Mouse (Mus musculus) kidney, embryonic 14.5 days (tissue): ENCODE data around the gene Zfp523. TPM values are rescaled to one million over a fixed set of nuclear protein-coding genes. Genes with fewer than 3 reads are reported as not detected.

Experiments used
- ATAC-seq: fragments of 200-750 bp; cut with Nextera tagmentation; 2 replicates; pipeline ENCODE4 v1.8.0; 2017; ENCODE audit warnings: moderate number of reproducible peaks, mild to moderate bottlenecking, moderate TSS enrichment, moderate library complexity; ENCODE audit not compliant: low FRiP score, low TSS enrichment
- H3K27ac ChIP-seq: fragments of 300-500 bp; sonication (generic); 2 replicates; pipeline ENCODE4 v1.5.1; 2014; ENCODE audit warnings: low read depth, mild to moderate bottlenecking, low read length, moderate library complexity, mixed read lengths
- H3K27me3 ChIP-seq: fragments of 300-500 bp; sonication (generic); 2 replicates; pipeline ENCODE4 v1.6.1; 2014; ENCODE audit warnings: mild to moderate bottlenecking, low read length; ENCODE audit not compliant: control insufficient read depth, insufficient read depth
- H3K36me3 ChIP-seq: fragments of 300-500 bp; sonication (generic); 2 replicates; pipeline ENCODE4 v1.6.1; 2014; ENCODE audit warnings: low read length, mixed read lengths; ENCODE audit not compliant: control insufficient read depth, insufficient read depth
- H3K4me1 ChIP-seq: fragments of 300-500 bp; sonication (generic); 2 replicates; pipeline ENCODE4 v1.6.1; 2014; ENCODE audit warnings: low read length, mixed read lengths; ENCODE audit not compliant: control insufficient read depth, insufficient read depth
- H3K4me2 ChIP-seq: fragments of 300-500 bp; sonication (generic); replicated peaks from 2 replicates; pipeline ENCODE4 v1.6.1; 2014; ENCODE audit warnings: low read depth, mild to moderate bottlenecking, low read length
- H3K4me3 ChIP-seq: fragments of 300-500 bp; sonication (generic); 2 replicates; pipeline ENCODE4 v1.5.1; 2014; ENCODE audit warnings: mild to moderate bottlenecking, low read length
- H3K9ac ChIP-seq: fragments of 300-500 bp; sonication (generic); 2 replicates; pipeline ENCODE4 v1.6.1; 2014; ENCODE audit warnings: low read depth, mild to moderate bottlenecking, low read length, moderate library complexity
- H3K9me3 ChIP-seq: fragments of 300-500 bp; sonication (generic); 2 replicates; pipeline ENCODE4 v1.6.1; 2016; ENCODE audit warnings: low read length; ENCODE audit not compliant: control insufficient read depth
- WGBS: fragments of 180-500 bp; shearing (Covaris S2); extraction: QIAGEN DNeasy Blood & Tissue Kit; methylation state at CpG from one replicate; pipeline ENCODE4 v1.1.7; 2014; 5-methylcytosine and 5-hydroxymethylcytosine counted together
- polyA plus RNA-seq: library from polyadenylated mRNA; unstranded; fragments of >200 nt; fragmentation: Nextera tagmentation; extraction: Ambion mirVana; gene quantifications from 2 replicates; pipeline ENCODE4 v1.2.1, GENCODE M21; 2014

The Zfp523 gene
- polyA plus RNA-seq, 1 experiment from 2014 or later = 39.7 TPM

DNA sequence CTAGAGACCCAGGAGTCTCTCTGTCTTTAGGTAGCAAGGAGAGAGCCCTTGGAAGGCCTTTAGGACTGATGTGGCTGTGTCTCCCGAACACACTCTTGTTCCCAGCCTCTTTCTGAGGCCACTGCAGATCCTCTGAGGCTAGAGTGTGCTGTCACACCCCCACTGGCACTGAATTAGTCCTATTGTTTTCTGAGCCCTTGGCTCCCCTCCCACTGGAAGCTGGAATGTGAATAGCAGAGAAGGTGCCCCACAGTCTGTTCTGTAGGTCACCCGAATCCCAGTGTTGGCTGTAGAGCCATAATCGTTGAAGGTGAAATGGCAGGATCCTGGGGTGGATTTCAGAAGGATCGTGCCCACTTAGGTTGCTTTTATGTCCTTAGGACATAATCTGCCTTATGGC lies 3.4 kb downstream of the Zfp523 start:
- Histone ChIP-seq H3K4me2 (no peak overlapping the region), H3K9ac (no peak overlapping the region), H3K27me3 (no peaks in the 10 kb centered on the region), H3K4me3 (no peak overlapping the region), H3K36me3 (peaks cover 6% of the 10 kb centered on the region; the same call in 1 of the 2 replicates), H3K27ac (no peak overlapping the region), H3K9me3 (no peaks in the 10 kb centered on the region), H3K4me1 (peaks cover 21% of the 10 kb centered on the region)
- WGBS = 42% methylated on average over 4 of the region's 4 CpGs
- ATAC-seq = no peak

DNA sequence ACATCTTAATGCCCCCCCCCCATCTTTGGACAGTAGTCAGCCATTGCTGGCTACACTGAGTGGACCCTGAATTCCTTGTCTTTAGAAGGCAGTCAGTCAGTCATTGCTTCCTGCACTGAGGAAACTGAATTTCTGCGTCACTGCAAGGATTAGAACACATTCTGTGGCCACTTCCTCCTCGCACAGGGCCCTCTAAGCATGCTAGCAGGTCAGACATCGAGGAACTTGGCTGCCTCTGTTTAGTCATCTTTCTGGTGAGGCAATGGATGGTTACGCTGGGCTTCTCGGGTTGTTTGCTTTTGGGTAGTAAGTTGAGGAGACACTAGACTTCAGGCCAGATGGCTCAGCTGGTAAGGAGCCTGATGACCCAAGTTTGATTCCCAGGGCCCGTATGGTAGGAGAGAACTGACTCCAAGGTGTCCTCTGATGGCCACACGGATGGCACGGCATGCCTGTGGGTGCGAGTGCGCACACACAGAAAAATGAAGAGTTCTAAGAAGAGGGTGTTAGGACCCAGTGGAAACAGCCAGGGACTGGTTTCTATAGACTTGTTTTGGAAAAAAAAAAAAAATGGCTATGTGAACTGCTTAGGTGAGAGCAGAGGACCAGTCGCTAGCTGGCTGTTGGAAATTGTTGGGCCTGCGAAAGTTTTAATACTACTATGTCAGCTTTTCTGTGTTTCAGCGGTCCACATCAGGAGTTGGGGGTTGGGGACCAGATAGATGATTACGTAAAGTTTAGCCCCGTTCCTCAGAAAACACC lies 4.0 kb downstream of the Zfp523 start:
- H3K9ac ChIP-seq = no peak overlapping the region
- peaks cover 21% of the 10 kb centered on the region for H3K4me1 ChIP-seq
- H3K9me3 ChIP-seq = no peaks in the 10 kb centered on the region
- no peak overlapping the region for H3K27ac ChIP-seq
- H3K27me3 ChIP-seq = no peaks in the 10 kb centered on the region
- H3K4me2 ChIP-seq = no peak overlapping the region
- H3K4me3 ChIP-seq = no peak overlapping the region
- WGBS = 79% methylated on average over 15 of the region's 15 CpGs
- ATAC-seq = no peak
- peaks cover 6% of the 10 kb centered on the region; the same call in 1 of the 2 replicates for H3K36me3 ChIP-seq

DNA sequence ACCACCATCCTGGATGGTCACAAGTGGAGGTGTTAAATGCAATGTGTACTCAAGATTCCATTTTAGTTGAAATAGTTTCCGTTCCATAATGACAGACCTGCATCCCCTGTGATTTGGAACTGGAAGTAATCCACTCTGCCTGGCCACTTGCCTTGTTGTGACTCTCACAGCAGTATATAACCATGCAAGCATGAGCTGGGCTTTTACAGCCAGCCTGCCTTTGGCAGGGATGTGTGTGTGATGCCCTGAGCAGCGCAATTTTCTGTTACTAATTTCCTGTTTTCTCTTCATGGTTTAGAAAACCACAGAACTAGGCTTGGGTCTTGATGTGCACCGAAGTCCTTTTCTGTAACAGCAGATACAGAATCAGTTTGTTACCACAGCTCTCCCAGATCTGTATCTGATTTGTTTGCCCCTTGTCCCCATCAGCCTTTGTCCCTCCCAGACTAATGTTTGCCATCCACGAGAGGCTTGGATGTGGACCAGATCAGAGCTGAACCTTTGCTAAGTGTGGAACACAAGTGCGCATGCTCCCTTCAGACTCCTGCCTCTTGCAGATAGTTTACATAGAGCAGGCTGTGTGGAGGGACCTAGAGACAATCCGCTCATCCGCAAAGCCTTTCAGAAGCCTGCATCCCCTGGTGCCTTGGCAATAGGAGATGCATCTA lies 8.2 kb downstream of the Zfp523 start:
- peaks cover 9% of the 10 kb centered on the region; the same call in 1 of the 2 replicates for H3K4me1 ChIP-seq
- no peaks in the 10 kb centered on the region for H3K9me3 ChIP-seq
- no peak for ATAC-seq
- no peak overlapping the region for H3K4me2 ChIP-seq
- H3K36me3 ChIP-seq = peaks cover 17% of the 10 kb centered on the region
- 91% methylated on average over 7 of the region's 7 CpGs for WGBS
- H3K4me3 ChIP-seq = no peak overlapping the region
- H3K27me3 ChIP-seq = no peaks in the 10 kb centered on the region
- H3K9ac ChIP-seq = no peak overlapping the region
- H3K27ac ChIP-seq = no peak overlapping the region

DNA sequence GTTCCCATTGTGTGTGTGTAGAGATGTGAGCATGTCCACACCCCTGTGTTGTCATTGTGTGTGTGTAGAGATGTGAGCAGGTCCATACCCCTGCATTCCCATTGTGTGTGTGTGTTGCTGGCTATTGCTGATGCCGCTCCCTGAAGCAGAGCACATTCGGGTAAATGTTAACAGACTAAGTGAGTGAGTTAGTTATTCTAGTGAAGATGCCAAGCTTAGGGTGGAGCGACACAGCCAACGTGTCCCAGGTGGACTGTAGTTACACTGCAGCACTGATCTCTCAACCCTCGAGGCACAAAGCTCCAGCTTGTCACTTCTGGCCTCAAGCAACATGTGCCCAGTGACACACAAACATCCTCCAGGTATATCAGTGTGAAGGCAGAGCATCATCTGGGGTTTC lies 11.4 kb downstream of the Zfp523 start:
- H3K9ac ChIP-seq = no peak overlapping the region
- no peaks in the 10 kb centered on the region for H3K9me3 ChIP-seq
- peaks cover 45% of the 10 kb centered on the region for H3K36me3 ChIP-seq
- no peaks in the 10 kb centered on the region for H3K27me3 ChIP-seq
- no peak overlapping the region for H3K4me3 ChIP-seq
- no peak overlapping the region for H3K4me2 ChIP-seq
- 83% methylated on average over 5 of the region's 5 CpGs for WGBS
- no peak overlapping the region for H3K27ac ChIP-seq
- ATAC-seq = no peak
- H3K4me1 ChIP-seq = no peaks in the 10 kb centered on the region

DNA sequence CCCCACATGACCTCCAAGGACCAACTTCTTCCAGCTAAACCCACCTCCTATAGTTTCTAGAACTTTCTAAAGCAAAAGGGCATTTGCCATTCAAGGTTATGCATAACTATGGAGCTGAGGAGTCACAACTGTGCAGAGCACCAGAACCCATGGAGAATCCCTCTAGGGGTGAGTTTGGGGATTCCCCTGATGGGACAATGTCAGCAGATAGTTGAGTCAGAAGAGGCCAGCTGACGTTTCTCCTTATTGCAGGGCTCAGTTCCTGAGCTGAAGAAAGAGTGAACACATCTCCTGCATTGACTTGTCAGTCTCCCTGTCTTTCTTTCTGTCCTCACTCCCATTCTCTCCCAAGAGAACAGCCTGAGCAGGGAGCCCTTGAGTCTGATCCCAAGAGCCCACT lies 15.8 kb downstream of the Zfp523 start:
- no peak overlapping the region for H3K4me2 ChIP-seq
- no peaks in the 10 kb centered on the region for H3K27me3 ChIP-seq
- 71% methylated on average over 1 of the region's 1 CpGs for WGBS
- H3K9ac ChIP-seq = no peak overlapping the region
- H3K27ac ChIP-seq = no peak overlapping the region
- H3K9me3 ChIP-seq = no peaks in the 10 kb centered on the region
- H3K4me1 ChIP-seq = no peaks in the 10 kb centered on the region
- no peak for ATAC-seq
- no peak overlapping the region for H3K4me3 ChIP-seq
- peaks cover 68% of the 10 kb centered on the region for H3K36me3 ChIP-seq

DNA sequence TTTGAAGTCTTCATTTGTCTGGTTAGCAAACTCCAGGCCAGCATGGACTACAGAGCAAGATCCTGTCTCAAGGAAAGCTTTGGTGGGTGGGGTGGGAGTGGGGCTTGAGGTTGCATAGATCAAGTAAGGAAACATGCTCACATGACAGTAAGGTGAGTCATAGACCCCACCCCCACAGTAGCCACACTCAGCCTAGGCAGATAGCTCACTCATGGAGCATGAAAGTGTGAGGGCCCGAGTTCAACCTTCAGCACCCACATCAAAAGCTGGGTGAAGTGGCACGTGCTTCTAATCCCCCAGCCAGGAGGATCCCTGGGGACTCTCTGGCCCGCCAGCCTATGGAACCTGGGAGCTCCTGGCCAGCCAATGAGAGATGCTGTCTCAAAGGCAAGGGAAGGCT lies 16.6 kb downstream of the Zfp523 start:
- 87% methylated on average over 3 of the region's 3 CpGs for WGBS
- no peak for ATAC-seq
- no peaks in the 10 kb centered on the region for H3K9me3 ChIP-seq
- H3K9ac ChIP-seq = no peak overlapping the region
- H3K4me3 ChIP-seq = no peak overlapping the region
- H3K4me1 ChIP-seq = no peaks in the 10 kb centered on the region
- no peak overlapping the region for H3K4me2 ChIP-seq
- H3K27me3 ChIP-seq = no peaks in the 10 kb centered on the region
- H3K36me3 ChIP-seq = peaks cover 66% of the 10 kb centered on the region
- H3K27ac ChIP-seq = no peak overlapping the region

DNA sequence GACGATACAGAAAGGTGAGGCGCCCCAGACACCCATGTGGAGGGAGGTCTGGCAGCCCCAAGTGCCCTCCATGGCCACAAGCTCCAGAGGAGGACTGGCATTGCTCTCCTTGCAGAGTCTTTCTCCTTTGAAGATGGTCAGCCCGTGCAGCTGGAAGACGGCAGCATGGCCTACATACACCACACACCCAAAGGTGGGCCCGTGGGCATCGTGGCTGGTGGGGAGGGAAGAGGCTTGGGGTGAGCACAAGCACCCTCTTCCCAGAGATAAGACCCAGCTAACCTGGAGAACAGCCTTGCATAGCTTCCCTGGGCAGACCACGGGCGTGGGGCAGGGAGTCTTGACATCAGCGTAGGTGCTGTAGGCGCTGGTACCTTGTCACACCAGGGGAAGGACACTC lies 18.1 kb downstream of the Zfp523 start:
- no peaks in the 10 kb centered on the region for H3K4me1 ChIP-seq
- peaks cover 75% of the 10 kb centered on the region for H3K36me3 ChIP-seq
- no peaks in the 10 kb centered on the region for H3K27me3 ChIP-seq
- no peak overlapping the region for H3K9ac ChIP-seq
- H3K9me3 ChIP-seq = no peaks in the 10 kb centered on the region
- no peak for ATAC-seq
- H3K4me3 ChIP-seq = no peak overlapping the region
- H3K4me2 ChIP-seq = no peak overlapping the region
- no peak overlapping the region for H3K27ac ChIP-seq
- WGBS = 97% methylated on average over 10 of the region's 10 CpGs

DNA sequence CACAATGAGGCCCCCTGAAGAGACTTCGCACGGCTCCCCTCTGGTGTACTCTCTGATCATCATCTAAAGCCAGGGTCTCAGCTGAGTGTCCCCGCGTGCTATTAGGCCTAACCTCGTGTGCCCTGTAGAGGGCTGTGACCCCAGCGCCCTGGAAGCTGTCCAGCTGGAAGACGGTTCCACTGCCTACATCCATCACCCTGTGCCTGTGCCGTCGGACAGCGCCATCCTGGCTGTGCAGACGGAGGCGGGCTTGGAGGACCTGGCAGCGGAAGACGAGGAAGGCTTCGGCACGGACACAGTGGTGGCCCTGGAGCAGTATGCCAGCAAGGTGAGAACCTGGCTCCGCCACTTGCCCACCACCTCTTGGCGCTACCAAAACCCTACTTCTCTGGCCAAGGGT lies 20.7 kb downstream of the Zfp523 start:
- no peaks in the 10 kb centered on the region for H3K9me3 ChIP-seq
- no peak overlapping the region for H3K9ac ChIP-seq
- 62% methylated on average over 18 of the region's 18 CpGs for WGBS
- peaks cover 77% of the 10 kb centered on the region for H3K36me3 ChIP-seq
- H3K4me2 ChIP-seq = no peak overlapping the region
- H3K4me1 ChIP-seq = no peaks in the 10 kb centered on the region
- ATAC-seq = no peak
- H3K27ac ChIP-seq = no peak overlapping the region
- H3K4me3 ChIP-seq = no peak overlapping the region
- no peaks in the 10 kb centered on the region for H3K27me3 ChIP-seq

DNA sequence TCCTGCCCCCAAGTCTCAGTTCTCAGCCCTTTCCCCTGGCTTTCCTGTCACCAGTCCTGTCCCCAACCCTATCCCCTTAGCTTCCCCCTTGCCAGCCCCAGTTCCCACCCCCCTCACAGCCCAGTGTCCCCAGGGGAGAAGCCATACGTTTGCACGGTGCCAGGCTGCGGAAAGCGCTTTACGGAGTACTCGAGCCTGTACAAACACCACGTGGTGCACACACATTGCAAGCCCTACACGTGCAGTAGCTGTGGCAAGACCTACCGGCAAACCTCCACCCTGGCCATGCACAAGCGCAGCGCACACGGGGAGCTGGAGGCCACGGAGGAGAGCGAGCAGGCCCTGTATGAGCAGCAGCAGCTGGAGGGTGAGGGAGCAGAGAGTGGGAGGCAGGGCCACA lies 25.1 kb downstream of the Zfp523 start:
- Histone ChIP-seq H3K27ac (no peak overlapping the region), H3K4me3 (no peak overlapping the region), H3K27me3 (no peaks in the 10 kb centered on the region), H3K4me2 (no peak overlapping the region), H3K9me3 (no peaks in the 10 kb centered on the region), H3K36me3 (peaks cover 65% of the 10 kb centered on the region), H3K9ac (no peak overlapping the region), H3K4me1 (peaks cover under 1% of the 10 kb centered on the region; the same call in 1 of the 2 replicates)
- ATAC-seq = no peak
- 75% methylated on average over 14 of the region's 14 CpGs for WGBS
